Mouse (Mus musculus) gonadal fat pad, adult 2 months (tissue): ENCODE results near the gene Fam229b. TPM values are rescaled to one million over a fixed set of nuclear protein-coding genes. Genes with fewer than 3 reads are reported as not detected.

Experiments
- DNase-seq: peaks from one replicate; pipeline ENCODE4 v3.0.0-alpha.2; 2012; ENCODE audit warnings: low read depth
- polyA plus RNA-seq: library from polyadenylated mRNA; depleted of rRNA; stranded (reverse); fragments of >200 nt; gene quantifications from 2 replicates; pipeline ENCODE4 v1.2.3, GENCODE M21; 2012; rRNA removed

Gene Fam229b
- polyA plus RNA-seq: 9.1 and 10.4 TPM in 2 replicates

GRCm38 (mm10) chr10:39133462-39134310 is at the start of gene Fam229b, which contains the start of gene Tube1:
TSS of gene Fam229b (minus strand) at chr10:39133914.
TSS of gene Tube1 (plus strand) at chr10:39133976.
- DNase-seq: peak; percentile 65

- no peak for DNase-seq
Observed at GRCm38 (mm10) chr10:39176981-39177380, 43.3 kb upstream of the Fam229b start.

DNA sequence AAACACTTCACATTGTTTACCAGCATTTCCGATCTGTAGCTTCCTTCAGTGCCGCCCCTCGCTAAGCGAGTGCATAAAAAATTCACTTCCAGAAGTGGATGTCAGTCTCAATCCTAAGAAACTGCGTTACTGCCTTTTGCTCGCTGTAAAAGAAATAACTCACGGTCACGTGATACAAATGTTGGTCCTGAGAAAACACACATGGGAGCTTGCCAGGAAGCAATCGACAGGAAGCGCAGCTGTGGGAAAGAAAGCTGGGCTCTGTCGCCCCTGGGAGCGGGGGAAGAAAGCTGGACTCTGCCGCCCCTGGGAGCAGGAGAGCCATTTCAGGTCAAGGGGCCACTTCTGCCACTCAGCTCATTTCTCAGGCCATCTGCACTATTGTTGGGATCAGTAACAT is 39.4 kb upstream of the Fam229b start:
- no peak for DNase-seq

DNA sequence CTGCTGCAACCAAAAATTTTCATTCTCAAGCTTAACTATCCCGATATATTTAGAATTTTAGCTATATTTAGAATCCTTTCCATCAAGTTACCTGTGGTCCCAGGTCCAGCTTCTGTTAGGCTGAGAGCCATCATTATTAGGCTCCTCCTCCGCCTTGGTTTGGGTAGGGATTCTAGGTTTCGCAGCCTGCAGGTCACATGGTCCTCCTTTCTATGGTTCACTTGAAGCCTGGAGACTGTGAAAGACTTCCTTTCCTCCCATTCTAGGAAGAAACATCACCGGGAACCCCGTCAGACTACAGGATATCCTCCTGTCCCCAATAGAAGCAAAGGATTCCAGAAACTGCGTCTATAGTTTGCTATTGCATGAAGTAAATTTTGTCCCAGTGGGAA is 38.8 kb upstream of the Fam229b start:
- DNase-seq: no peak

- DNase-seq: peak; percentile 77
Observed at GRCm38 (mm10) chr10:39171603-39172539, 38.2 kb upstream of the Fam229b start.

DNA sequence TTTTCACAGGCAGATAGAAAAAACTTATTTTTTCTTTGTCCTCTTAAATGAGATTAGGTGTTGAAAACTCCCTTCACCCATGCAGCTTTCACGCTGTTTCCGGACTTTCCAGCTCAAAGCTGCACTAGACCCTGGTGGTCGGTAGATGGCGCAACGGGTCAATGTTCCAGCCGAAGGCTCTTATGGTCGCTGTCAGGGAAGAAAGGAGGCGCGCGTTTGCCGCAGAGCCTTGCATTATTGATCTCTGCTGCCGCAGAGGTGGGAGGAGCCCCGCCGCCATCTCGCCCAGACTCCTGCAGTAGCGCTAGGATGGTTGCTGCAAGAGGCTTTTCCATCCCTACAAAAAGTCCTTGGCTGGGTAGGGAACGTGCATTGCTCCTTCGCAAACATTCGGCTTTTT is 37.4 kb upstream of the Fam229b start:
- peak; percentile 49 for DNase-seq

DNA sequence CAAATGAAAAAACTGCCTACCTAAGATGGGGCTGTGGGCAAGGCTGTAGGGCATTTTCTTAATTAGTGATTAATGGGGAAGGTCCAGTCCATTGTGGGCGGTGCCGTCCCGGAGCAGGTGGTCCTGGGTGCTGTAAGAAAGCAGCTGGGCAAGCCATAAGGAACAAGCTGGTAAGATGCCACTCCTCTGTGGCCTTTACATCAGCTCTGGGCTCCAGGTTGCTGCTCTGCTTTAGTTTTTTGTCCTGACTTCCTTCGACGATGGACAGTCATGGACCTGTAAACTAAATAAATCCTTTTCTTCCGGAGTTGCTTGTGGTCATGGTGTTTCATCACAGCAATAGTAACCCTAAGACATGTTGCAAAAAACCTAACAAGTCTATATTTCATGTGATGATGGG is 37.0 kb upstream of the Fam229b start:
- no peak for DNase-seq

DNA sequence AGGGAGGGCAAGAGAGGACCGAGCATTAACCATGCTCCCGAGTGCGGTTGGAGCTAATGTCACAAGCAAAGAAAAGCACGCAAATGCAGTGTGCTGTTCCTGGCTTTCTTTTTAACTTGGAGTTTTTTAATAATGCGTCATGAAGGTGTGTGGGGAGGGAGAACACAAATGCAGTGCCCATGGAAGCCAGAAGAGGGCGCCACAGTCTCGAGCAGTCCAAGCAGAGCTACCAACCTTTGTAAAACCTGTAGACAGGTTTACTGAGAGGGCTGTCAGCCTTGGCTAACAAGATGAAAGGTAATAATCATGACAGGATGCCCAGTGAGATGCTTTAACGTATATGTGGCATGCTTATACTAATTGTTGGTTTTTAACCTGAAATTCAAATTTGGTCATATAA is 36.5 kb upstream of the Fam229b start:
- no peak for DNase-seq

GRCm38 (mm10) chr10:39169642-39170041 is 35.9 kb upstream of the Fam229b start:
- no peak for DNase-seq

- no peak for DNase-seq
Observed at GRCm38 (mm10) chr10:39167611-39168010, 33.9 kb upstream of the Fam229b start.

DNA sequence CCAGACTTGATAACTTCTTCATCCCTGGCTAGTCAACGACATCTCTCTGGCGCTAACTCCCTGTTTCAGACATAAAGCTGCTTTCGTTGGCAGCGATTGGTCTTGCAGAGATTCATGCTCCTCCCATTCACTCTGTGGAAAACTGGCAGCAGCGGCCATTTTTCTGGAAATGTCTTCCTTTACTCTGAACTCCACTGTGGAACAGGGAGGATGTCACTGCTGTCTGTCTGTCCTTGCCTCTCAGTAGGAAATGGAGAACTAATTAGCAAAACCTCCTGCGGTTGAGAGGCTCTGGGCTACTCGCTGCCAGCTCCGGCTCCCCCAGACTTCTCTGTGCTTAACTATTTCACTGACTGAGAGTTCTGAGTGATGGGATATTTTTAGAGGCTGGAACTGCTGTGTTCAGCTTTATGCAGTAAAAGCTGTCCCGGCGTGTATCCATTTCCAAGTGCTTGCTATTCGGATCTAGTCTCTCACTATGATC is 32.0 kb upstream of the Fam229b start:
- DNase-seq: no peak

DNA sequence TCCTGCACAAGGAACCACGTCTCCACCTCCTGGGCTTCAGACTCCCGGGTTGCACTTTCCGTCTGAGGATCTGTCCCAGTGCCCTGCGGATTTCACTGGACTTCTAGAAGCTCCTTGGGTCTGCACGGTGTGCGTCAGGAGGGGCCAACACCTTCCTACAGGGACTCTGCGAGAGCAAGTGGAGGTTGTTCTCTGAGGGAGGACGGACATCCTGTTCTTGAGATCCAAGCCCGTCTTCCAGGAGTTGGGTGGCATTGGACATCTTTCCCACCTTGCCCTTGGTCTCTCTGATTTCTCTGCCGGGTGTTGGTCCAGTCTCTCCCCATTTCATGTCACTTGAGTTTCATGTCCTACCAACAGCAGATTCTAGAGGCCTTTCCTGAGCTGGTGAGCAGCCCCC is 30.0 kb upstream of the Fam229b start, which contains the start of gene Ccn6:
TSS of gene Ccn6 (minus strand) at position 101 of the 400 bp plus-strand sequence.
- DNase-seq: no peak

DNA sequence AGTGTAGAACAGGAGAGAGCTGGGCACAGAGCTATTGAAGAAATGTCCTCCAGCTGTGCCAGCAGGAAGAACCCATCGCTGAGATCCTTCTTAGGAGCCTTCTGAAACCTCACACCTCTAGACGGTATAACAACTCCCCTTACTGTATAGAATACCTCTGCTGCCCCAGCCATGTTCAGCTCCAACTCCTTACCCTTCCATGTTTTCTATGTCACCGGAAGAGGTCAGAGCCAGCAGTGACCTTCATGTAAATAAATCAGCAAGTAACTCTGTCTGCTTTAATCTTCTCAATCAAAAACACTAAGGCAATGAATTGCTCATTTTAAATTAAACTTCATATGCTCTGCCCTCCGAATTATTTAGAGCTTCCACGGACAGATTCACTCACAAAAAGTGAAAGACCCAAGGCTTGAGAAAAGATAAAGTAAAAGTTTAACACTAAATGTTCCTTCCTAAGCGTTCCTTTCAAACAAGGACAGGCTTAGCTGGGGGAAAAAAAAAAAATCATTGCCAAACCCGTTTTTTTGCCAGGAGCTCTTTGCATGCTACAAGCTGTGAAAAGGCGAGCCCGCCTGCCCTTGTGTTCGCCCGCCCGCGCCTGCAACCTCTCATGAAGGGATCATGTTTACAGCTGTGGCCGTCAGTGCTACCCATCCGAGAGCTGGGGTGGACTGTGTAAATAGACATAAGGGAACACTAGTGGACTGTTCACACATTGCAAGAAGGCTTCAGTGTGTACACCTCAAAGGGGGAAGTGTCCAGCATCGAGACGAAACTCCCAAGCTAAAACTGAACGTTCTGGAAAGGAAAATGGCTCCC is 29.2 kb upstream of the Fam229b start:
- DNase-seq: no peak

GRCm38 (mm10) chr10:39161406-39161805 is 27.7 kb upstream of the Fam229b start:
- no peak for DNase-seq

DNA sequence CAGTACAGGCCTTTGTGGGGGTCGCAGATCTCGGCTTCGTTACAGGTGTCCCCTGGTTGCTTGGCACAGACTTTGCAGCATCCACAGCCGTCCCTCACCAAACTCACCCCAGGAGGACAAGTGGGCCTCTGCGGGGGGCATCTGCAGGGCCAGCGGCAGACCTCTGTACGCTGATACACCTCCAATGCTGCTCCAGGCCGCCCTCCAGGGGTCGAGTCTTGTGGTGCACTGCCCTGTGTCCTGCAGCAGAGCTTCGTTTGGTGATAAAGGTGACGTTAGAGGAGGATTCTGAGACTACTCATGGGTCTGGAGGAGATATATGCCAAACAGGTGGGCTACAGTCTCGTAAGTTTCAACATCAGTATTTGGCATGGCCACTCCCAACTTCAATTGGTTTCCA is 24.6 kb upstream of the Fam229b start:
- DNase-seq: no peak

DNA sequence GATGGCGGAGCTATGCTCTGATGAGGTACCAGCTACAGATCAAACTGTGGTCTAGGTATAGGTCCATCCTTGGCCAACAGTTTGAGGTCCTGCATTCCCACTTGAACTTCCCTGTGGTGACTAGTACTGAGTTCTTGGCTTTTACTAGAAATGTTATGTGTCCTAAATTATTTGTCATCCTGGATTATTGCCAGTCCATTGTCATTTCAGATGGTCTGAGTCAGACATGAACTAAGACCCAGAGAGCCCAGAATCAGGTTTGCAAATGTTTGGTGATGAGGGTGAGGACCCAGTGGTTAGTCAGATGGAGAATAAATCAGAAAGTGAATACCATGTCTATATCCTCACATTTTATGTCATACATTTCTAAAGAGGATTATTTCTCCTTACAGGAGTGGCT is 23.6 kb upstream of the Fam229b start:
- no peak for DNase-seq

DNA sequence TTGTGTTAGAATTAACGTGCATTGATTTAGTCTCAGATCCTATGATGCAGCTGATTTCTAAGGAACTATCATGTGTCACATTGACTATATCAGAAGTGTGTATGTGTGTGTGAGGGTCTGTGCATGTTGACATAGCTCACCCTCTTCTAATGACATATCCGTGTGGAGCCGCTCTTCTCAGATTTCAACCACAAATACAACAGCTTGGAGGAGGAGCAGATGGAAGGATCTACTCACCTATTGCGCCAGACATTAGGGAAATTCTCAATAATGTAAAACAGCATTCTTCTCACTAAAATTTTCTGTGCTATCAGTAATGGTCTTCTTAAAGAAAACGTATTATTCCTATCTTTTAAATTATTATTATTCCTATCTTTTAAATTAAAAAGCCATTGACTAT is 23.0 kb upstream of the Fam229b start:
- no peak for DNase-seq

DNA sequence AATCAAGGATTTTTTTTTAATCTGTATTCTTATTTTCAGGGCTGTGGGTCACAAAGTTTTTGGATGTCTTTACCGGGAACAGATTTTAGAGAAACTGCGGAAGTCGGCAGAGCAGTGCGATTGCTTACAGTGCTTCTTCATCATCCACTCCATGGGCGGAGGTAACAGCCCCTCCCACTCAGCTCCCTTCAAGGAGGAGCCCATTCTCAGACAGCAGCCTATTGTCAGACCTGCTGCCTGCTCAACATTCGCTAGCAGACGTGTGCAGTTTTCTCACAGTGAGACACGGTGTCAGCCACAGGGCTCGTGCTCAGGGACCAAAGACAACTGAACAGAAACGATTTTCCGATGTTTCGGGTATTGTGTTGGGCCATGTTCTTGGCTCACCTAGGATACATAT is 8.5 kb upstream of the Fam229b start:
- DNase-seq: no peak

GRCm38 (mm10) chr10:39141401-39141800 is 7.7 kb upstream of the Fam229b start:
- DNase-seq: no peak

DNA sequence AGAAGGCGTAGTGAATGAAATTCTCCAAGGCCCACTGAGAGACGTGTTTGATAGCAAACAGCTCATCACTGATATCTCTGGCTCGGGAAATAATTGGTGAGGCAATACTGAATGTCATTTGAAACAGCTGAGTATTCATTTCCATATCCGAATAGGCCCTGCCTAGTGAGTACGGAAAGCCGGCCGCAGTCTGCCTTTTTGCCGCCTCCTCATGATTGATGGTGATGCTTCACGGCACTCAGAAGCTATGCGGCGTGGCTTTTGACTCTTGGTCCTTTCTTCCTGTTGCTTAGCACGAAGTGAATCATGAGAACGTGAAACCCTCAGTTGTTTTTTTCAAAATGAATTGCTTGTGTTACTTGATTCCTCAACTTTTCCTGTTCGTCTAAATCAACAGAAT is 7.1 kb upstream of the Fam229b start:
- no peak for DNase-seq

DNA sequence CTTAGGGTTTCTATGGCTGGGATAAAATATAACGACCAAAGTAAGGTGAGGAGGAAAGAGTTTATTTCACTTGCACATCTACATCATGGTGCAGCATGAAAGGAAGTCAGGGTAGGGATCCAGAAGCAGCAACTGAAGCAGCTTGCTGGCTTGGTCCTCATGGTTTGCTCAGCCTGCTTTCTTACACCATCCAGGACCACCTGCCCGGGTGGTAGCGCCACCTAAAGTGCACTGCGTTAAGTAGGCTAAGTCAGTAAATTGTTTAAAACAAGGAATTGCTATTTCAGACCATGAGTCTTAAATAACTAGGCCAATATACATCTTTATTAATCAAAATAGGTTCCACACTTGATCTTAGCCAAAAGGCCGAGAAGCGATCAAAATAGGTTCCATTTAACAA is 5.0 kb upstream of the Fam229b start:
- no peak for DNase-seq

- DNase-seq: no peak
Observed at GRCm38 (mm10) chr10:39137766-39138165, 4.1 kb upstream of the Fam229b start.
